Mouse (Mus musculus): ENCODE measurements around the gene Hist1h2bn. TPM values are rescaled to one million over a fixed set of nuclear protein-coding genes. Genes with fewer than 3 reads are reported as not detected.

Hist1h2bn gene
- total RNA-seq, 2 experiments from 2014 or later: 353 to 1,312 TPM

DNA sequence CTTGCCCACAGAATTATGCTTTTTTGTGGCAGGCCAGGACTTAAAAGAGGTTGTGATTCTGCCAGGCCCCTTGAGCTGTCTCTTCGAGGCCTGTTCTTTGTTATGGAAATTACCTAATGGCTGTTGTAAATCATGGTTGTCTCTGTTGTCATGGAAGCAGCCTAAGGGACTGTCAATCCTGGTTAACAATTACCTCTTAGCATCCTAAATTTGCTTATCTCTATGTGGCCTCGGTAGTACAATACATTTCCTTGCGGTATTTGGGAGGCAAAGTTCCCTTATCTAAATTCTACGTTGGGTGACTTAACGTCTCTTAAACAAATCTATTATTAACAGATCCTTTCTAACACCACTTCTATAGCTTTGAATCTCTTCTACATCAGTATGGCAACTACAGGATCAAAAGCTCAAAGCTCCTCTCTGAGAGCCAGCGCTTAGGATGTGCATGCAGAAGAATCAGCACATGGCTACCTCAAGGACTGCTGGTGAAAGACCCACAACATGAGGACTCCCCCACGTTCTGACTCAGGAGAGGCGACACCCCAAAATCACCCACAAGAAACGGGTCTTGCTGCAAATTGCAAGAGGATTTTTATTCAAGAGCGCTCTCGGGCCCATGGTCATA is 25.9 kb upstream of the Hist1h2bn start:
- ATAC-seq (replicated peaks; ENCODE audit: poor library complexity): peak; percentile 48

DNA sequence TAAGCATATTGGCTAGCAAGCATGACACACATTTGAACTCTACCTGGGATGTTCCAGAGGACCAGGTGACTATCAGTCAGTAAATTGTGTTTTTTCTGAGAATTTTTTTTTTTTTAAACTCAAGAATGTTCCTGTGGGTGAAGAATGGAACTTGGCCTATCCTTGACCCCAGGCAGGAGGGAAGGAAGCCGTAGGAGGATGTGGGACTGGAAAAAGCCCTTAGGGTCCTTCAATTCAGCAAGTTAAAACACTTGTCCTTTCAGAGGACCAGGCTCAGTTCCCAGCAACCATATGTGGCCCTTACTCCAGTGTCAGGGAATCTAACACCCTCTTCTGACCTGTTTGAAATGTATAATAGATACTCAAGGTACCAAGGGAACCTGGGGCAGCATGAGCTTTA is 24.4 kb upstream of the Hist1h2bn start:
- ATAC-seq (replicated peaks; ENCODE audit: poor library complexity): no peak

DNA sequence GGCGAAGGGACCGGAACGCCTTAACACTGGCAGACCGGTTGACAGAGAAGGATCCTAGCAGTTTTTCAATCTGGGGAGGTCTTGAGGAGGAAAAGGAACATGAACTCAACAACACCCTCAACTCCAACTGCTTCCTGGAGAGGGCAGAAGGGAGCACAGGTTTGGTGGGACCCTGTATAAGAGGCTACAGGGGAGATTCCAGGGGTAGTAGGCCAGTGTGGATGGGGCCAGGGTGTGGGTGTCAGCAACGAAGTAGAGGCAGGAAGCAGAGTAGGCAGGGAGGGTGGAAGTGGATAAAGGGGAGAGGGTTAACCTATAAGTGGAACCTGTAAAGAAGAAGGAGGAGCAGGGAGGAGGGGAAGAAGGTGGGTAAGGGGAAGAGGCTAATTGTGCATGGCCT is 20.5 kb upstream of the Hist1h2bn start:
- no peak for ATAC-seq (replicated peaks; ENCODE audit: poor library complexity)

DNA sequence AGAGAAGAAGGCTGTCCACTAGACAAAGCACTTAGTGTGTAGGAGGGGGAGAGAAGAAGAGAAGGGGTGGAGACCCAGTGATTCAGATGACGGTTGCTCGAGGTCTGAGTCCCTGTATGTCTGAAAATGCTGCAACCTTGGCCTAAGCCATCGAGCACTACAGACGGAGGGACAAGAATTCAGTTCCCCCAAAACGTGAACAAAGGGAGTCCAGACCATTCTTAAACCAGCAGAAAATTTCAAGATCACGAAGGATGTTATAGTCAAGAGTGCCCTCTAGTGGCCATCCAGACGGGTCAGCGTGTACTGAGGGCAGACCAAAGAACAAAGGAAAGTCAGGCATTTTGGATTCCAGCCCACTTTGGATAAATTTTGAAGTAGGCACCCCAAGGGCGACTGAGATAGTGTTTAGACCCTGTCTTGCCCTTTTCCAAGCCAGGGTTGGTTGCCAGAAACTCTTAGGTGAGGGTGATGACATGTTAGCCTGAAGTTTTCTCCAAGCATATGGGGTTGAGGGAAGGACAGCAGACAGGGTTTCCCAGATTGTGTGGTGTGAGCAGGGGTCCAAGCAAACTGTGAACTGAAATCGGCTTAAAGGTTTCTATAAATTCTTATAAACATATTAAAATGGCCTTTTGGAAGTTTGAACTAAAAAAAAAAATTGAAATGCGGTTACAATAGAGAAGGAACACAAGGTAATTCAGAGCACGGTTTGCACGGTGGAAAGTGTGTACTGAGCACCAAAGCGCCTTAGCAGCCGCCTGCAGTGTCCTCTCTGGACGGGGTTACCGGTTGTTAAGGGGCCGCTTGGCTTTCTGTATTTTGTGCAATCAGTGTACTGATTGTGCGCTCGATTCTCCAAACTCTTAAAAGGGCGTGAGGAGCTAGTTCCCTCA is 19.7 kb upstream of the Hist1h2bn start:
- peak; percentile 69 for ATAC-seq (replicated peaks; ENCODE audit: poor library complexity)

DNA sequence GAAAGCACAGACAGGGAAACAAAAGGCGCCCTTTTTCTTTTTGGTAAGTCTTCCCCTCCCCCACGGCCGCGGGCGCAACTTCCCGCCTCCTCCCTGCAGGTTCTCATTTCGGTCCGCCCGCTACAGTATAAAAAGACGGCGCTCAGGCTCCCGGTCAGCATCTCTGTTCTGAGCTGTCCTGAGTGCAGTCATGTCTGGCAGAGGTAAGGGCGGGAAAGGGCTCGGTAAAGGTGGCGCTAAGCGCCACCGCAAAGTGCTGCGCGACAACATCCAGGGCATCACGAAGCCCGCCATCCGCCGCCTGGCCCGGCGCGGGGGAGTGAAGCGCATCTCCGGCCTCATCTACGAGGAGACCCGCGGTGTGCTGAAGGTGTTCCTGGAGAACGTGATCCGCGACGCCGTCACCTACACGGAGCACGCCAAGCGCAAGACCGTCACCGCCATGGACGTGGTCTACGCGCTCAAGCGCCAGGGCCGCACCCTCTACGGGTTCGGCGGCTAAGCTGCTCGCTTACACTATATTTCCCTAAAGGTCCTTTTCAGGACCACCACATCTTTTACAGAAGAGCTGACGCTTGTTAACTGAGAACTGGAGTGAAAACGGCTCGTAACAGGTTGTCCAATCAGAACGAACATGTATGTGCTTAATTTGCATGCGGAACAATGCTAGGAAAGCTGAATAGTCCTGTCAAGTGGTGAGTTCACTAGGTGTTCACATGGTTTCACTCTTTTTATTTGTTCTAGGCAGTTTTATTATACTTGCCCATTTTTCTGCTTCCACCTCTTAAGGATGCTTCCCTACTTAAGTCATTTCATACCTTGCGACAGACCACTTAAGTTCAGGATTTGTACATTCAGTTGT is 18.8 kb upstream of the Hist1h2bn start, which contains the start of gene Hist1h4j:
Gene Hist1h4j (plus strand): TSS at position 159 of the 862 bp plus-strand sequence.
- ATAC-seq (replicated peaks; ENCODE audit: poor library complexity): peak; percentile 81

DNA sequence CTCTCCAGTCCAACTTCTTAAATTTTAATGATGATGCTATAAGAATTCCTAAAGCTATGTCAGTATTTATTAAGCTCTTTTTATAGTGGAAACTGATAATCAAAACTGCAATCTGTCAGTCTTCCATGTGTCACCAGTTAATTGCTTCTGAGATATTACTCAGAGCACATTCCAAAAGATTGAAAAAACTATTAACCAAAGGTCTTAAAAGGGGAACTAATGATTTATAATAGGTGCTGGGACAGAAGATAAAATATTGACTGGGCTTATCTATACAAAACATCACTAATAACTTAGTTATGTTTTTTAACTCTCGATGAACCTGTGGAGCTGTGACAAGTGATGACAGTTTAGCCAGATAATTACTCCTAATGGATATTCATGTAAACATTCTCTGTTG is 8.9 kb upstream of the Hist1h2bn start:
- no peak for ATAC-seq (replicated peaks; ENCODE audit: poor library complexity)

DNA sequence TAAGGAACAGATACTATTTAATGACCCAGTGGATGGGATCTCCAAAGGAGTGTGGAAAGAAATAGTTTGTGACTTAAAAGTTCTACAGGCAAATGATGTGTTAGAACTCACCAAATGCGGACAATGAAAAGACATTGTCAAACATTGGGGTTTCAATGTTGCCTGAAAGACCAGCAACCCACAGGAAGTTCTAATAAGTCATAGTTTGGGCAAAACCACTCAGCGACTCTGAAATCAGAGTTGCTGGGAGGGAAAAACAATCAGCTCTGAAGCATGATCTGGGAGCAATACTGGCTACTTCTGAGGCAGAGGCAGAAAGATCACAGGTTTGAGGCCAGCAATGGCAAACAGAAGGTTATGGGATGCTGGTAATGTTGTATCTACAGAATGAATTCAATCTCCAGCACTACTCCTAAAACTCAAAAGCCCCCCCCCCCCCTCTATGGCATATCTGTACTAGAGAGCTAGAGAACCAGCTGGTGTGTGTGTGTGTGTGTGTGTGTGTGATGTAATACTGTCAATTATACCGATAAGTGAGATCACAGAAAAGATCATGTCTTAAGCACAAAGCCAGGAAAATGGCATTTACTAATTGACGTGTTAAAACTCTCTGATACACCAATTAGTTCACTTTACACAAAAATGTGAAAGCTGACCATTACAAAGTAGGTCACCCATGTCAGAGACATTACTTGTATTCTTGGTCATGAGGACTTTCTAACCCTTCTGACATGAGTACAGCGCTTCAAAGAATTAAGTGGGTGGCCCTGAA is 4.3 kb upstream of the Hist1h2bn start:
- peak; percentile 13 for ATAC-seq (replicated peaks; ENCODE audit: poor library complexity)

DNA sequence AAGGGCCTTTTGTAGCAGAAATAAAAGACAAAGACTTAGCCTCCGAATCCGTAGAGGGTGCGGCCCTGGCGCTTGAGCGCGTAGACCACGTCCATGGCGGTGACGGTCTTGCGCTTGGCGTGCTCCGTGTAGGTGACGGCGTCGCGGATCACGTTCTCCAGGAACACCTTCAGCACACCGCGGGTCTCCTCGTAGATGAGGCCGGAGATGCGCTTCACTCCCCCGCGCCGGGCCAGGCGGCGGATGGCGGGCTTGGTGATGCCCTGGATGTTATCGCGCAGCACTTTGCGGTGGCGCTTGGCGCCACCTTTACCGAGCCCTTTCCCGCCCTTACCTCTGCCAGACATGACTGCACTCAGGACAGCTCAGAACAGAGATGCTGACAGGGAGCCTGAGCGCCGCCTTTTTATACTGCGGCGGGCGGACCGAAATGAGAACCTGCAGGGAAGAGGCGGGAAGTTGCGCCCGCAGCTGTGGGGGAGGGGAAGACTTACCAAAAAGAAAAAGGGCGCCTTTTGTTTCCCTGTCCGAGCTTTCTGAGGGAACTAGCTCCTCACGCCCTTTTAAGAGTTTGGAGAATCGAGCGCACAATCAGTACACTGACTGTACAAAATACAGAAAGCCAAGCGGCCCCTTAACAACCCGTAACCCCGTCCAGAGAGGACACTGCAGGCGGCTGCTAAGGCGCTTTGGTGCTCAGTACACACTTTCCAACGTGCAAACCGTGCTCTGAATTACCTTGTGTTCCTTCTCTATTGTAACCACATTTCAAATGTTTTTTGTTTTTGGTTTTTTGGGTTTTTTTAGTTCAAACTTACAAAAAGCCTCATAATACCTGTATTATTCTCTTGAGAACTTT is 3.5 kb upstream of the Hist1h2bn start, which contains the start of gene Hist1h4k:
Gene Hist1h4k (minus strand): TSS at position 347 of the 859 bp plus-strand sequence.
- peak; percentile 59 for ATAC-seq (replicated peaks; ENCODE audit: poor library complexity)

DNA sequence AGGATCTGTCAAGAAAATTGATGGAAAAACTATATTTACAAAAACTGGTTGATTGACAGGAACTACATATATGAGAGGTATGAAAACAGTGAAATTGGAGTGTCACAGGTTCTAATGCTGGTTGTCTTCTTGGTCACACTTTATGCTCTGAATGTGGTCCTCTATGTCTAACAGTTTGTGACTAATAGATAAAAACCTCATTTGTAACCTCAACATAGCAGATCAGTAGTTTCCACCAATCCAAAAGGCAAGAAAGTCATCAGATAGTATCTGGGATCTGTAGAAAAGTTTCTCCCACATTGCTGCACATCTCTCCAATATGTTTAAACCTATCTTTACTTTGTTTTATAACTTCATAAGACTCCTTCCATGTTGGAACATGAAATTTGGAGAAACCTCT is 2.5 kb upstream of the Hist1h2bn start:
- no peak for ATAC-seq (replicated peaks; ENCODE audit: poor library complexity)

DNA sequence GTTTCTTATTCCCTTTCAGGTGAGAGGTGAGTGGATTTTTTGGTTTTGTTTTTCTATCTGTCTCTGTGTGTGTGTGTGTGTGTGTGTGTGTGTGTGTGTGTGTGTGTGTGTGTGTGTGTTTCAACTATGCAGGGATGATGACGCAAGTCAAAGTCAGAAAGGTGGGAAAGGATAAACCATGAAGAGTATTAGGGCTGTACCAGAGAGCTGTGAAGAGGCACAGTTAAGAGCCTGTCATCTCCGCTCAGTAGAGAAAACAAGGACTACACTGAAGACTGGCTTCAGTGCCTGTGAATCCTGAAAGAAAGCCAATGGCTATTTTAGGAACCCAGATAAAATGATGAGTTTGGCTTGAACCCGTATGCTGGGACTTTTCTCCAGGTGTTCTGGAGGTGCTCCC is 2.1 kb upstream of the Hist1h2bn start:
- no peak for ATAC-seq (replicated peaks; ENCODE audit: poor library complexity)

DNA sequence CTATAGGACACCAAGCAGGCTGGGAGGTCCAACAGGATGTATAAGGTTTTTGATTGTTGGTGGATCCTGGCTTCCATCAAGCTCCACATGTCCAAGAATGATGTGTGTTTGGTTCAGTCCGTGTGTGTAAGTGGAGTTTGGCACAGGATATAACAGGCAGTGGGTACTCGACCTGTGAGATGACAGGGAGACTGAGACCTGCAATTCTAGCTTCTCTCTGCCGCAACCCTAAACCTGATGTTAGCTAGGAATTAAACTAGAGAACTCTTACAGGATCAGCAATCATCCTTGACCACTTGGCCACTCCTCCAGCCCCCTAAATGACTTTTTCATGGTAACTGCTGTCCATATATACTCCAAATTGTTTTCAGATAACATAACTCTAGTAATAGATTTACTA is 1.6 kb upstream of the Hist1h2bn start:
- ATAC-seq (replicated peaks; ENCODE audit: poor library complexity): no peak

DNA sequence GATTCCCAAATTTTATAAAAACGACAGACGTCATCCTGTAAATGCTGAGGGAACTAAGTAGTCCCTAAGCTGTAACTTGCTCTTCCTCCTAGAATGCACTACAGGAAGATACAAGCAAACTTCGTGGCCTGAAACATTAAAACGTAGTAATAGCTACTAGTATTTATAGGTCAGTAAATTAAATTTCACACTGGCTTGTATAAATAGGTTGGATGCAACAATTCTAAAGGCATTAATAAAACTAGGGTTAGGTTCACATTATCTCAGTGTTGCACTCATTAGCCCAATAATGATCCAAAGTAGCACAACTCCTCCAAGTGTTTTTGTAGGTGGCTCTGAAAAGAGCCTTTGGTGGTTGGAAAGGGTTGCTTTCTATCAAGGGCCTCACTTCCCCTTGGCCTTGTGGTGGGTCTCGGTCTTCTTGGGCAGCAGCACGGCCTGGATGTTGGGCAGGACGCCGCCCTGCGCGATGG is 836 bp upstream of the Hist1h2bn start:
- peak; percentile 17 for ATAC-seq (replicated peaks; ENCODE audit: poor library complexity)

DNA sequence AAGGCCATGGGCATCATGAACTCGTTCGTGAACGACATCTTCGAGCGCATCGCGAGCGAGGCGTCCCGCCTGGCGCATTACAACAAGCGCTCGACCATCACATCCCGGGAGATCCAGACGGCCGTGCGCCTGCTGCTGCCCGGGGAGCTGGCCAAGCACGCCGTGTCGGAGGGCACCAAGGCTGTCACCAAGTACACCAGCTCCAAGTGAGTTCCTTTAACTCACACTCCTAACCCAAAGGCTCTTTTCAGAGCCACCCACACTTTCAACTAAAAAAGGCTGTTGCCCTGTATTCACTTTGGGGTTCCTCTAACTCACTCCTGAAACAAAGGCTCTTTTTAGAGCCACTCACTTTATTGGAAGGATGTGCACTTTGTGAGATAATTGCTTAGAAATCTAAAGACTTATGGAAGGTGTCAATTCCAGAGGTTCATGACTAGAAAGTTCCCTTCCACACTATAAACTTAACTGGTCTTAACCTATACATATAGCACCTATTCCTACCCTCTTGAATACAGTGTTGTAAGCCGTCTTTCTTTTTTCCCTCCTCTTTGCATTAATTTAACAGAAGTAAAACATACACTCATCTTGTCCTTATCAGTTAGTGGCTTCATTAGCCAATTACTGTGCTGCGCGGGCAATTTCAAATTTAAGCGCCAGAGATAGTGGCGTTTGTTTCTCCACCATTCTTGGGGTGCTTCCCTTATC is 525 bp downstream of the Hist1h2bn start:
- ATAC-seq (replicated peaks; ENCODE audit: poor library complexity): peak; percentile 28

DNA sequence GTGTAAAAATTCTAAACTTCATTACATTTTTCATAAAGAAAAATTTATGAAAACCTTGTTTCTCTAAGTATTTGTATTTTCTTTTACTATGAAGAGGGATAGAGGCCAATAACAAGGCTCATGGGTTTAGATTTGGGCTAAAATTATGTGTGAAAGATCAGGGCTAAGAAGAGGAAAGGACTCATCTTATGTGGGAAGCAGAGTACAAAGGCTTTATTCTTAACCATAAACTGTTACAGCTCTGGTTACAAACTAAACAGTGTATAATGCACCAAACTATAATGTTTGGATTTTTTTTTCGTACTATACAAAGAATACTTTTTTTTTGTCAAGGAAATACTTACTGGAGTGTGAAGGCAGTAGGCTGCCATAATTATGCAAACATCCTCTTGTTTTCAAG is 1.8 kb downstream of the Hist1h2bn start:
- no peak for ATAC-seq (replicated peaks; ENCODE audit: poor library complexity)

DNA sequence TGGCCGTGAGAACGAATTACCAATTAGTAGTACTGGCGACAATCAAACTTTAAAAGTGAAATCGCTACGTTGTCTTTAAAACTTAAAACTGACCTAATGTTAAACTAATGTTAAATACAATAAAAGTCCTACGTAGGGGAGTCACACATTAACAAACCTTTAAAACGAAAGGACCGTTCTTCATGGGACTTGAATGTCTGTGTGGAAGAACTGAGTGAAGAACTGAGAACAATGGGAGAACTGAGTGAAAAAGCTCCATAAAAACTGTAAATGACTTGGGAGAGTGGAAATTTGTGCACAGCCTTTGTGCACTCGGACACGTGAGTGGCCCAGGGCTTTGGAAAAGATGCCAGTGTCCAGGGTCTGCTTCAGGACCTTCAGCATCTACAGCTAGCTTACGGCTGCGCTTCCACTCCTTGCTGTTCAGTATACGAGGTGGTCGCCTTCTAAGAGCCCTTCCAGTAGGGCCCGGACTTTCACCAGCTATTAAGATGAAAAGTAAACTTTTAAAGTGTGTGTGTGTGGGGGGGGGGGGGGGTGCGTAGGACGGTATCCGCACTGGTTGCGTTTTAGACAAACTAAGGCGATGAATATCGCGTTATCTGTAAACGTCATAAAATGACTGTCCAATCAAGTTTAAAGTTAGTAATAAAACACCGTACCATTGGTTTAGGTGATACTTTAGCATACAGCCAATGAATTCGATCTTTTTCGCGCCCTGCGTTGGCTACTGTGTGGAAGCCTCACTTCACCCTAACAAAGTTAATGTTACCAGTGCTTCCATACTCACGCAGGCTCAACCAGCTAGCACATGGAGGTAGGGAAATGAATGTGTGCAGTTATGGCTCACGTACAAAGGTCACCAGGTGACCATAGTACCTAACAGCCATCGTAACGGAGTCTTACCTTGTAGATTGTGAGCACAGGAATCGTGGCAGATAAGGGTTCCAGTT is 25.2 kb downstream of the Hist1h2bn start:
- peak; percentile 47 for ATAC-seq (replicated peaks; ENCODE audit: poor library complexity)

DNA sequence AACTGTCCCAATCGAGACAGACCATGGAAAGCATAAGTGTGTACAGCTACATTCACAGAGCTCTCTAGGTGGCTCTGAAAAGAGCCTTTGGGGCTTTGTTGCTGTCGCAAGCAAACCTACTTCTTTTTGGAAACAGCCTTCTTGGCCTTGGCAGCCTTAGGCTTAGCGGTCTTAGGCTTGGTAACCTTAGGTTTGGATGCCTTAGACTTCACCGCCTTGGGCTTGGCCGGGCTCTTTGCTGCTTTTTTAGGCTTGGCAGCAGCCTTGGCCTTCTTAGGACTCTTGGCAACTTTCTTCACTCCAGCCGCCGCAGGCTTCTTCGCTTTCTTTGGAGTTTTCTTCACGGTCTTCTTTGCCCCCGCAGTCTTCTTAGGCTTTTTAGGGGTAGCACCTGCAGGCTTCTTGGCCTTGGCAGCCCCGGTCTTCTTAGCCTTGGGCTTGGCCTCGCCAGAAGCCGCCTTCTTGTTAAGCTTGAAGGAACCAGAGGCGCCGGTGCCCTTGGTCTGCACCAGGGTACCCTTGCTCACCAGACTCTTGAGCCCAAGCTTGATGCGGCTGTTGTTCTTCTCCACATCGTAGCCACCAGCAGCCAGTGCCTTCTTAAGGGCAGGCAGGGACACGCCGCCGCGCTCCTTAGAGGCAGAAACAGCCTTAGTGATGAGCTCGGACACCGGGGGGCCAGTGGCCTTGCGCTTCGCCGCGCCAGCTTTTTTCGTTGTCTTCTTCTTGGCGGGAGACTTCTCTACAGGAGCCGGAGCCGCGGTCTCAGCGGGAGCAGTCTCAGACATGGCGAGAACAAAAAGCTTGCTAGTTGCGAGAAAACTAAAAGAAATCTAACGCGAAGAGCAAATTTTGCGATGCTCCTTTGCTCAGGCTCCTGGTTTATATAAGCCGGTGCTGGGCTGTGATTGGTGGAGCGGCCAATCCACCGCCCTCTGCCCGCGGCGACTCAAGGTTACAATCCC is 26.1 kb downstream of the Hist1h2bn start, which contains the start of gene Hist1h1b:
Gene Hist1h1b (minus strand): TSS at position 859 of the 965 bp plus-strand sequence.
- ATAC-seq (replicated peaks; ENCODE audit: poor library complexity): peak; percentile 56
